Mouse (Mus musculus): ENCODE results near the gene Relb. TPM values are rescaled to one million over a fixed set of nuclear protein-coding genes. Genes with fewer than 3 reads are reported as not detected.
A peak's percentile ranks its signal among the peaks of the same experiment; 100 is the strongest.

Gene Relb
- 4.9 and 5.4 TPM in 2 replicates for polyA plus RNA-seq (2015; fragmentation: Nextera tagmentation; extraction: Ambion mirVana)

GRCm38 (mm10) chr7:19629361-19629734, at the start of gene Relb:
Gene Relb, minus strand, starts transcription at chr7:19629438.
- Histone ChIP-seq H3K9ac (peak within 1 kb of the TSS; percentile 67), H3K9me3 (no peaks in the 10 kb centered on the region), H3K4me2 (peak within 1 kb of the TSS; percentile 89), H3K4me1 (replicated peaks) (peaks cover 10% of the 10 kb centered on the region), H3K27me3 (no peaks in the 10 kb centered on the region), H3K27ac (peak within 1 kb of the TSS; percentile 77), H3K4me3 (peak within 1 kb of the TSS; percentile 76), H3K36me3 (peaks cover 26% of the 10 kb centered on the region)
- peak; percentile 77 for ATAC-seq (ENCODE audit: low FRiP score)
- WGBS, result 1% methylated on average over 40 of the region's 41 CpGs

- Histone ChIP-seq H3K4me2 (no peak overlapping the region), H3K4me1 (replicated peaks) (no peaks in the 10 kb centered on the region), H3K9me3 (no peaks in the 10 kb centered on the region), H3K36me3 (no peaks in the 10 kb centered on the region), H3K27me3 (no peaks in the 10 kb centered on the region), H3K27ac (no peak overlapping the region), H3K9ac (no peak overlapping the region), H3K4me3 (no peak overlapping the region)
- WGBS, result 88% methylated on average over 3 of the region's 3 CpGs
- no peak for ATAC-seq (ENCODE audit: low FRiP score)
Measured at GRCm38 (mm10) chr7:19678901-19679300, 49.7 kb upstream of the Relb start.

- Histone ChIP-seq H3K4me3 (no peak within 1 kb of the TSS), H3K9me3 (no peaks in the 10 kb centered on the region), H3K36me3 (no peaks in the 10 kb centered on the region), H3K4me2 (no peak within 1 kb of the TSS), H3K27ac (no peak within 1 kb of the TSS), H3K27me3 (no peaks in the 10 kb centered on the region), H3K4me1 (replicated peaks) (no peaks in the 10 kb centered on the region), H3K9ac (no peak within 1 kb of the TSS)
- 80% methylated on average over 8 of the region's 8 CpGs for WGBS
- ATAC-seq (ENCODE audit: low FRiP score), result no peak
Measured at GRCm38 (mm10) chr7:19677872-19678271, 48.6 kb upstream of the Relb start, which contains the start of gene Apoc2. Gene Apoc2, minus strand, starts transcription at chr7:19677941.

- Histone ChIP-seq H3K9ac (no peak overlapping the region), H3K27ac (no peak overlapping the region), H3K9me3 (no peaks in the 10 kb centered on the region), H3K36me3 (no peaks in the 10 kb centered on the region), H3K27me3 (no peaks in the 10 kb centered on the region), H3K4me3 (no peak overlapping the region), H3K4me1 (replicated peaks) (no peaks in the 10 kb centered on the region), H3K4me2 (no peak overlapping the region)
- WGBS, result 87% methylated on average over 1 of the region's 1 CpGs
- ATAC-seq (ENCODE audit: low FRiP score), result no peak
Measured at GRCm38 (mm10) chr7:19676662-19677061, 47.4 kb upstream of the Relb start.

GRCm38 (mm10) chr7:19675824-19676223, 46.6 kb upstream of the Relb start:
- Histone ChIP-seq H3K4me3 (no peak overlapping the region), H3K9me3 (no peaks in the 10 kb centered on the region), H3K36me3 (no peaks in the 10 kb centered on the region), H3K4me2 (no peak overlapping the region), H3K27ac (no peak overlapping the region), H3K4me1 (replicated peaks) (no peaks in the 10 kb centered on the region), H3K9ac (no peak overlapping the region), H3K27me3 (no peaks in the 10 kb centered on the region)
- 88% methylated on average over 10 of the region's 10 CpGs for WGBS
- ATAC-seq (ENCODE audit: low FRiP score), result no peak

GRCm38 (mm10) chr7:19673083-19673699, 44.0 kb upstream of the Relb start:
- H3K36me3 ChIP-seq, result no peaks in the 10 kb centered on the region
- H3K4me3 ChIP-seq, result no peak overlapping the region
- H3K4me1 ChIP-seq (replicated peaks), result peaks cover 6% of the 10 kb centered on the region; the same call in 1 of the 2 replicates
- H3K9ac ChIP-seq, result no peak overlapping the region
- no peaks in the 10 kb centered on the region for H3K27me3 ChIP-seq
- H3K27ac ChIP-seq, result no peak overlapping the region
- ATAC-seq (ENCODE audit: low FRiP score), result no peak
- WGBS, result 70% methylated on average over 14 of the region's 14 CpGs
- H3K9me3 ChIP-seq, result no peaks in the 10 kb centered on the region
- no peak overlapping the region for H3K4me2 ChIP-seq

- Histone ChIP-seq H3K9me3 (no peaks in the 10 kb centered on the region), H3K27ac (no peak overlapping the region), H3K36me3 (no peaks in the 10 kb centered on the region), H3K27me3 (no peaks in the 10 kb centered on the region), H3K4me1 (replicated peaks) (peaks cover 6% of the 10 kb centered on the region; the same call in 1 of the 2 replicates), H3K4me2 (no peak overlapping the region), H3K4me3 (no peak overlapping the region), H3K9ac (no peak overlapping the region)
- no peak for ATAC-seq (ENCODE audit: low FRiP score)
- WGBS, result 67% methylated on average over 10 of the region's 10 CpGs
Measured at GRCm38 (mm10) chr7:19671511-19671910, 42.3 kb upstream of the Relb start.

- 9% methylated on average over 10 of the region's 10 CpGs for WGBS
- Histone ChIP-seq H3K27ac (peak overlapping the region; percentile 62; the same call in 1 of the 2 replicates), H3K9ac (peak overlapping the region; percentile 24; the same call in 1 of the 2 replicates)
Measured at GRCm38 (mm10) chr7:19668947-19669721, 39.9 kb upstream of the Relb start.

GRCm38 (mm10) chr7:19667434-19667833, 38.2 kb upstream of the Relb start:
- Histone ChIP-seq H3K27me3 (no peaks in the 10 kb centered on the region), H3K9me3 (no peaks in the 10 kb centered on the region), H3K36me3 (no peaks in the 10 kb centered on the region; the same call in 1 of the 2 replicates), H3K9ac (no peak overlapping the region), H3K4me1 (replicated peaks) (peaks cover 31% of the 10 kb centered on the region), H3K4me2 (no peak overlapping the region), H3K27ac (no peak overlapping the region), H3K4me3 (no peak overlapping the region)
- WGBS, result 75% methylated on average over 2 of the region's 2 CpGs
- ATAC-seq (ENCODE audit: low FRiP score), result no peak

More at GRCm38 (mm10) chr7:19668947-19669721, 39.9 kb upstream of the Relb start:
- peak; percentile 61 for ATAC-seq (ENCODE audit: low FRiP score)
- Histone ChIP-seq H3K4me1 (replicated peaks) (peaks cover 16% of the 10 kb centered on the region), H3K36me3 (no peaks in the 10 kb centered on the region), H3K4me3 (peak overlapping the region; percentile 5; the same call in 1 of the 2 replicates), H3K4me2 (peak overlapping the region; percentile 32), H3K27me3 (no peaks in the 10 kb centered on the region), H3K9me3 (no peaks in the 10 kb centered on the region)

- H3K36me3 ChIP-seq, result peaks cover 4% of the 10 kb centered on the region
- H3K4me2 ChIP-seq, result no peak overlapping the region
- H3K27ac ChIP-seq, result no peak overlapping the region
- no peaks in the 10 kb centered on the region for H3K27me3 ChIP-seq
- no peak for ATAC-seq (ENCODE audit: low FRiP score)
- H3K4me1 ChIP-seq (replicated peaks), result peaks cover 37% of the 10 kb centered on the region
- no peaks in the 10 kb centered on the region for H3K9me3 ChIP-seq
- no peak overlapping the region for H3K9ac ChIP-seq
- H3K4me3 ChIP-seq, result no peak overlapping the region
- WGBS, result 61% methylated on average over 3 of the region's 3 CpGs
Measured at GRCm38 (mm10) chr7:19666750-19667149, 37.5 kb upstream of the Relb start.

GRCm38 (mm10) chr7:19664955-19665841, 36.0 kb upstream of the Relb start, which contains the start of gene Clptm1:
Gene Clptm1, minus strand, starts transcription at chr7:19665033.
- Histone ChIP-seq H3K9me3 (no peaks in the 10 kb centered on the region), H3K27ac (peak within 1 kb of the TSS; percentile 94), H3K4me3 (peak within 1 kb of the TSS; percentile 100), H3K4me2 (peak within 1 kb of the TSS; percentile 92), H3K4me1 (replicated peaks) (peaks cover 47% of the 10 kb centered on the region), H3K9ac (peak within 1 kb of the TSS; percentile 99), H3K27me3 (no peaks in the 10 kb centered on the region), H3K36me3 (peaks cover 16% of the 10 kb centered on the region)
- ATAC-seq (ENCODE audit: low FRiP score), result peak; percentile 86
- under 1% methylated on average over 63 of the region's 63 CpGs for WGBS
